Mouse (Mus musculus): ENCODE data around the gene Tmc8. TPM values are rescaled to one million over a fixed set of nuclear protein-coding genes. Genes with fewer than 3 reads are reported as not detected.
"Not testable (repeated sequence)": the region's sequence is repeated elsewhere in the genome, so short reads cannot be mapped to it uniquely, and the experiment has no call there.

Gene Tmc8
- polyA plus RNA-seq, 1 experiment from 2014 or later = 3.2 TPM

GRCm38 (mm10) chr11:117779434-117780198, 2.3 kb upstream of the Tmc8 start:
- H3K79me2 ChIP-seq (ENCODE audit: inconsistent target) = no peaks in the 10 kb centered on the region
- peak overlapping the region; percentile 44 for H3K4me3 ChIP-seq (ENCODE audit: inconsistent target)
- WGBS (ENCODE audit: missing documents) = 1% methylated on average over 38 of the region's 38 CpGs
- H3K36me3 ChIP-seq (ENCODE audit: inconsistent target) = peaks cover 5% of the 10 kb centered on the region; the same call in 1 of the 2 replicates
- peak overlapping the region; percentile 98 for H3K27ac ChIP-seq

GRCm38 (mm10) chr11:117780199-117780515, 1.7 kb upstream of the Tmc8 start:
- Histone ChIP-seq H3K79me2 (ENCODE audit: inconsistent target) (no peaks in the 10 kb centered on the region), H3K27ac (peak overlapping the region; percentile 98), H3K36me3 (ENCODE audit: inconsistent target) (no peaks in the 10 kb centered on the region; the same call in 1 of the 2 replicates), H3K4me3 (ENCODE audit: inconsistent target) (peak overlapping the region; percentile 44)
- under 1% methylated on average over 17 of the region's 17 CpGs for WGBS (ENCODE audit: missing documents)

- Histone ChIP-seq H3K4me3 (ENCODE audit: inconsistent target) (peak overlapping the region; percentile 44), H3K79me2 (ENCODE audit: inconsistent target) (no peaks in the 10 kb centered on the region), H3K36me3 (ENCODE audit: inconsistent target) (no peaks in the 10 kb centered on the region; the same call in 1 of the 2 replicates), H3K27ac (peak overlapping the region; percentile 98)
- WGBS (ENCODE audit: missing documents) = under 1% methylated on average over 19 of the region's 19 CpGs
Observed at GRCm38 (mm10) chr11:117780582-117781111, 1.2 kb upstream of the Tmc8 start.

- peak overlapping the region; percentile 44 for H3K4me3 ChIP-seq (ENCODE audit: inconsistent target)
- no peaks in the 10 kb centered on the region for H3K79me2 ChIP-seq (ENCODE audit: inconsistent target)
- under 1% methylated on average over 18 of the region's 18 CpGs for WGBS (ENCODE audit: missing documents)
- no peaks in the 10 kb centered on the region; the same call in 1 of the 2 replicates for H3K36me3 ChIP-seq (ENCODE audit: inconsistent target)
- H3K27ac ChIP-seq = peak overlapping the region; percentile 98
Observed at GRCm38 (mm10) chr11:117781199-117781821, 566 bp upstream of the Tmc8 start.

GRCm38 (mm10) chr11:117782705-117783034, 794 bp downstream of the Tmc8 start:
- H3K79me2 ChIP-seq (ENCODE audit: inconsistent target) = no peaks in the 10 kb centered on the region
- H3K27ac ChIP-seq = peak overlapping the region; percentile 98

GRCm38 (mm10) chr11:117783089-117783488, 1.2 kb downstream of the Tmc8 start:
- Histone ChIP-seq H3K27ac (peak overlapping the region; percentile 98), H3K79me2 (ENCODE audit: inconsistent target) (no peaks in the 10 kb centered on the region)
- 13% methylated on average over 31 of the region's 31 CpGs for WGBS (ENCODE audit: missing documents)

More at GRCm38 (mm10) chr11:117782705-117783034, 794 bp downstream of the Tmc8 start:
- peak overlapping the region; percentile 44 for H3K4me3 ChIP-seq (ENCODE audit: inconsistent target)
- WGBS (ENCODE audit: missing documents) = 51% methylated on average over 9 of the region's 9 CpGs
- no peaks in the 10 kb centered on the region for H3K36me3 ChIP-seq (ENCODE audit: inconsistent target)

GRCm38 (mm10) chr11:117783683-117784309, 1.9 kb downstream of the Tmc8 start:
- Histone ChIP-seq H3K79me2 (ENCODE audit: inconsistent target) (no peaks in the 10 kb centered on the region), H3K27ac (0 out of 2 replicates have a peak overlapping the region, but pooled peaks have one; percentile 12), H3K4me3 (ENCODE audit: inconsistent target) (peak overlapping the region; percentile 10; the same call in 1 of the 2 replicates), H3K36me3 (ENCODE audit: inconsistent target) (no peaks in the 10 kb centered on the region)
- WGBS (ENCODE audit: missing documents) = 77% methylated on average over 10 of the region's 10 CpGs

More at GRCm38 (mm10) chr11:117783089-117783488, 1.2 kb downstream of the Tmc8 start:
- Histone ChIP-seq H3K4me3 (ENCODE audit: inconsistent target) (peak overlapping the region; percentile 44), H3K36me3 (ENCODE audit: inconsistent target) (no peaks in the 10 kb centered on the region)

GRCm38 (mm10) chr11:117786294-117786693, 4.4 kb downstream of the Tmc8 start:
- Histone ChIP-seq H3K36me3 (ENCODE audit: inconsistent target) (no peaks in the 10 kb centered on the region), H3K4me3 (ENCODE audit: inconsistent target) (no peak overlapping the region), H3K79me2 (ENCODE audit: inconsistent target) (no peaks in the 10 kb centered on the region), H3K27ac (no peak overlapping the region)
- WGBS (ENCODE audit: missing documents) = 25% methylated on average over 10 of the region's 10 CpGs

- not testable (repeated sequence) for H3K79me2 ChIP-seq (ENCODE audit: inconsistent target); H3K27ac ChIP-seq; H3K4me3 ChIP-seq (ENCODE audit: inconsistent target); H3K36me3 ChIP-seq (ENCODE audit: inconsistent target)
- 92% methylated on average over 4 of the region's 7 CpGs for WGBS (ENCODE audit: missing documents)
Observed at GRCm38 (mm10) chr11:117788481-117788880, 6.6 kb downstream of the Tmc8 start.

GRCm38 (mm10) chr11:117790286-117790685, 8.4 kb downstream of the Tmc8 start:
- 24% methylated on average over 13 of the region's 14 CpGs for WGBS (ENCODE audit: missing documents)
- Histone ChIP-seq H3K36me3 (ENCODE audit: inconsistent target) (no peaks in the 10 kb centered on the region), H3K79me2 (ENCODE audit: inconsistent target) (no peaks in the 10 kb centered on the region), H3K27ac (no peak overlapping the region), H3K4me3 (ENCODE audit: inconsistent target) (no peak overlapping the region)

GRCm38 (mm10) chr11:117790703-117791440, 9.0 kb downstream of the Tmc8 start:
- Histone ChIP-seq H3K79me2 (ENCODE audit: inconsistent target) (no peaks in the 10 kb centered on the region), H3K27ac (no peak overlapping the region), H3K36me3 (ENCODE audit: inconsistent target) (no peaks in the 10 kb centered on the region), H3K4me3 (ENCODE audit: inconsistent target) (no peak overlapping the region)
- WGBS (ENCODE audit: missing documents) = 81% methylated on average over 18 of the region's 23 CpGs

GRCm38 (mm10) chr11:117791441-117791761, 9.5 kb downstream of the Tmc8 start:
- H3K27ac ChIP-seq = no peak overlapping the region
- no peaks in the 10 kb centered on the region for H3K79me2 ChIP-seq (ENCODE audit: inconsistent target)
- H3K4me3 ChIP-seq (ENCODE audit: inconsistent target) = no peak overlapping the region
- no peaks in the 10 kb centered on the region for H3K36me3 ChIP-seq (ENCODE audit: inconsistent target)
- WGBS (ENCODE audit: missing documents) = 96% methylated on average over 8 of the region's 9 CpGs

- peak overlapping the region; percentile 0; the same call in 1 of the 2 replicates for H3K4me3 ChIP-seq (ENCODE audit: inconsistent target)
- H3K27ac ChIP-seq = peak overlapping the region; percentile 27
- no peaks in the 10 kb centered on the region for H3K36me3 ChIP-seq (ENCODE audit: inconsistent target)
- 6% methylated on average over 22 of the region's 22 CpGs for WGBS (ENCODE audit: missing documents)
- no peaks in the 10 kb centered on the region for H3K79me2 ChIP-seq (ENCODE audit: inconsistent target)
Observed at GRCm38 (mm10) chr11:117792281-117792888, 10.5 kb downstream of the Tmc8 start.

GRCm38 (mm10) chr11:117794035-117794551, 12.2 kb downstream of the Tmc8 start:
- Histone ChIP-seq H3K4me3 (ENCODE audit: inconsistent target) (no peak overlapping the region), H3K36me3 (ENCODE audit: inconsistent target) (no peaks in the 10 kb centered on the region), H3K27ac (no peak overlapping the region), H3K79me2 (ENCODE audit: inconsistent target) (no peaks in the 10 kb centered on the region)
- 76% methylated on average over 4 of the region's 4 CpGs for WGBS (ENCODE audit: missing documents)

Measured in macrophage (primary cell).